Mouse (Mus musculus) neural tube, embryonic 15.5 days (tissue): ENCODE results near the gene Atn1. TPM values are rescaled to one million over a fixed set of nuclear protein-coding genes. Genes with fewer than 3 reads are reported as not detected.

Experiments
- ATAC-seq: fragments of 200-750 bp; cut with Nextera tagmentation; 2 replicates; pipeline ENCODE4 v1.8.0; 2017; ENCODE audit warnings: mild to moderate bottlenecking, moderate TSS enrichment, moderate library complexity; ENCODE audit not compliant: low FRiP score
- H3K27ac ChIP-seq: fragments of 300-500 bp; sonication (generic); replicated peaks from 2 replicates; pipeline ENCODE4 v1.5.1; 2015; ENCODE audit warnings: mild to moderate bottlenecking, inconsistent platforms
- H3K27me3 ChIP-seq: fragments of 300-500 bp; sonication (generic); replicated peaks from 2 replicates; pipeline ENCODE4 v1.6.1; 2015; ENCODE audit warnings: inconsistent platforms
- H3K36me3 ChIP-seq: fragments of 300-500 bp; sonication (generic); 2 replicates; pipeline ENCODE4 v1.6.1; 2015; ENCODE audit warnings: inconsistent platforms
- H3K4me1 ChIP-seq: fragments of 300-500 bp; sonication (generic); 2 replicates; pipeline ENCODE4 v1.6.1; 2015; ENCODE audit warnings: inconsistent platforms
- H3K4me2 ChIP-seq: fragments of 300-500 bp; sonication (generic); 2 replicates; pipeline ENCODE4 v1.6.1; 2015; ENCODE audit warnings: inconsistent platforms, mild to moderate bottlenecking, moderate library complexity
- H3K4me3 ChIP-seq: fragments of 300-500 bp; sonication (generic); replicated peaks from 2 replicates; pipeline ENCODE4 v1.5.1; 2015; ENCODE audit warnings: mild to moderate bottlenecking, inconsistent platforms
- H3K9ac ChIP-seq: fragments of 300-500 bp; sonication (generic); replicated peaks from 2 replicates; pipeline ENCODE4 v1.6.1; 2015; ENCODE audit warnings: mild to moderate bottlenecking, inconsistent platforms
- H3K9me3 ChIP-seq: fragments of 300-500 bp; sonication (generic); replicated peaks from 2 replicates; pipeline ENCODE4 v1.6.1; 2016; ENCODE audit warnings: inconsistent platforms
- WGBS: fragments of 180-500 bp; shearing (Covaris S2); methylation state at CpG from one replicate; pipeline ENCODE4 v1.1.7; 2015; ENCODE audit warnings: mixed read lengths; 5-methylcytosine and 5-hydroxymethylcytosine counted together
- polyA plus RNA-seq: library from polyadenylated mRNA; unstranded; fragments of >200 nt; fragmentation: Nextera tagmentation; extraction: Ambion mirVana; gene quantifications from 2 replicates; pipeline ENCODE4 v1.2.1, GENCODE M21; 2015

Atn1 gene
- polyA plus RNA-seq, 1 experiment from 2014 or later, result 23.1 TPM

GRCm38 (mm10) chr6:124720904-124721303 lies 35.4 kb downstream of the Atn1 start:
- ATAC-seq, result no peak
- Histone ChIP-seq H3K27me3 (no peaks in the 10 kb centered on the region), H3K9ac (no peak overlapping the region), H3K27ac (no peak overlapping the region), H3K9me3 (no peaks in the 10 kb centered on the region), H3K4me2 (no peak overlapping the region), H3K4me1 (no peaks in the 10 kb centered on the region), H3K36me3 (peaks cover 15% of the 10 kb centered on the region), H3K4me3 (no peak overlapping the region)
- WGBS, result 70% methylated on average over 11 of the region's 11 CpGs

GRCm38 (mm10) chr6:124719354-124719978 lies 36.9 kb downstream of the Atn1 start:
- Histone ChIP-seq H3K27ac (no peak overlapping the region), H3K36me3 (peaks cover 29% of the 10 kb centered on the region), H3K9ac (no peak overlapping the region), H3K4me3 (no peak overlapping the region), H3K4me1 (peaks cover 5% of the 10 kb centered on the region), H3K4me2 (no peak overlapping the region), H3K9me3 (no peaks in the 10 kb centered on the region), H3K27me3 (no peaks in the 10 kb centered on the region)
- 82% methylated on average over 7 of the region's 7 CpGs for WGBS
- ATAC-seq, result no peak

- WGBS, result 67% methylated on average over 16 of the region's 16 CpGs
- Histone ChIP-seq H3K9ac (no peak overlapping the region), H3K4me3 (no peak overlapping the region), H3K4me2 (no peak overlapping the region), H3K9me3 (no peaks in the 10 kb centered on the region), H3K4me1 (peaks cover 12% of the 10 kb centered on the region), H3K27me3 (no peaks in the 10 kb centered on the region), H3K36me3 (peaks cover 35% of the 10 kb centered on the region), H3K27ac (no peak overlapping the region)
- ATAC-seq, result no peak
These were observed 37.6 kb downstream of the Atn1 start for GRCm38 (mm10) chr6:124718703-124719102.

GRCm38 (mm10) chr6:124717968-124718367 lies 38.4 kb downstream of the Atn1 start:
- no peak overlapping the region for H3K4me2 ChIP-seq
- no peak for ATAC-seq
- H3K27me3 ChIP-seq, result no peaks in the 10 kb centered on the region
- H3K36me3 ChIP-seq, result peaks cover 35% of the 10 kb centered on the region
- H3K9me3 ChIP-seq, result no peaks in the 10 kb centered on the region
- no peak overlapping the region for H3K4me3 ChIP-seq
- no peak overlapping the region for H3K9ac ChIP-seq
- no peak overlapping the region for H3K27ac ChIP-seq
- WGBS, result 83% methylated on average over 13 of the region's 13 CpGs
- peaks cover 20% of the 10 kb centered on the region for H3K4me1 ChIP-seq

- H3K4me2 ChIP-seq, result no peak overlapping the region
- WGBS, result 69% methylated on average over 20 of the region's 20 CpGs
- H3K4me3 ChIP-seq, result no peak overlapping the region
- no peak for ATAC-seq
- peaks cover 24% of the 10 kb centered on the region for H3K4me1 ChIP-seq
- peaks cover 35% of the 10 kb centered on the region for H3K36me3 ChIP-seq
- no peak overlapping the region for H3K9ac ChIP-seq
- no peaks in the 10 kb centered on the region for H3K9me3 ChIP-seq
- no peaks in the 10 kb centered on the region for H3K27me3 ChIP-seq
- no peak overlapping the region for H3K27ac ChIP-seq
These were observed 39.3 kb downstream of the Atn1 start for GRCm38 (mm10) chr6:124716864-124717490.

- H3K27me3 ChIP-seq, result no peaks in the 10 kb centered on the region
- no peaks in the 10 kb centered on the region for H3K9me3 ChIP-seq
- H3K27ac ChIP-seq, result no peak overlapping the region
- no peak for ATAC-seq
- peak overlapping the region; percentile 87 for H3K9ac ChIP-seq
- peaks cover 38% of the 10 kb centered on the region for H3K36me3 ChIP-seq
- 24% methylated on average over 11 of the region's 11 CpGs for WGBS
- H3K4me1 ChIP-seq, result peaks cover 48% of the 10 kb centered on the region
- peak overlapping the region; percentile 97 for H3K4me3 ChIP-seq
- peak overlapping the region; percentile 97 for H3K4me2 ChIP-seq
These were observed 43.4 kb downstream of the Atn1 start for GRCm38 (mm10) chr6:124712918-124713317.

GRCm38 (mm10) chr6:124711824-124712782 lies 44.2 kb downstream of the Atn1 start, which contains the start of the genes Emg1 and Phb2:
Gene Emg1, minus strand, starts transcription at chr6:124712178.
Gene Phb2, plus strand, starts transcription at chr6:124712336.
- Histone ChIP-seq H3K4me2 (peak within 1 kb of the TSS; percentile 97), H3K9ac (peak within 1 kb of the TSS; percentile 87)
- peak; percentile 97 for ATAC-seq

GRCm38 (mm10) chr6:124708289-124708889 lies 47.9 kb downstream of the Atn1 start:
- no peaks in the 10 kb centered on the region for H3K27me3 ChIP-seq

More at GRCm38 (mm10) chr6:124711824-124712782, 44.2 kb downstream of the Atn1 start, which contains the start of the genes Emg1 and Phb2:
- peaks cover 40% of the 10 kb centered on the region for H3K36me3 ChIP-seq
- H3K27me3 ChIP-seq, result no peaks in the 10 kb centered on the region
- H3K9me3 ChIP-seq, result no peaks in the 10 kb centered on the region
- peak within 1 kb of the TSS; percentile 86 for H3K27ac ChIP-seq
- peak within 1 kb of the TSS; percentile 97 for H3K4me3 ChIP-seq
- peaks cover 48% of the 10 kb centered on the region for H3K4me1 ChIP-seq
- whole genome bisulfite sequencing, result under 1% methylated on average over 73 of the region's 76 CpGs

GRCm38 (mm10) chr6:124706061-124706627 lies 50.2 kb downstream of the Atn1 start:
- Histone ChIP-seq H3K9me3 (no peaks in the 10 kb centered on the region), H3K36me3 (peaks cover 49% of the 10 kb centered on the region), H3K9ac (no peak overlapping the region)

More at GRCm38 (mm10) chr6:124708289-124708889, 47.9 kb downstream of the Atn1 start:
- ATAC-seq, result no peak
- H3K4me2 ChIP-seq, result no peak overlapping the region
- no peak overlapping the region for H3K9ac ChIP-seq
- no peak overlapping the region for H3K27ac ChIP-seq
- 96% methylated on average over 10 of the region's 10 CpGs for WGBS
- peaks cover 33% of the 10 kb centered on the region for H3K4me1 ChIP-seq
- no peak overlapping the region for H3K4me3 ChIP-seq
- peaks cover 32% of the 10 kb centered on the region for H3K36me3 ChIP-seq
- no peaks in the 10 kb centered on the region for H3K9me3 ChIP-seq

GRCm38 (mm10) chr6:124704417-124704816 lies 51.9 kb downstream of the Atn1 start:
- peaks cover 59% of the 10 kb centered on the region for H3K36me3 ChIP-seq
- WGBS, result 98% methylated on average over 2 of the region's 2 CpGs

More at GRCm38 (mm10) chr6:124706061-124706627, 50.2 kb downstream of the Atn1 start:
- Histone ChIP-seq H3K27me3 (no peaks in the 10 kb centered on the region), H3K4me3 (no peak overlapping the region), H3K27ac (no peak overlapping the region), H3K4me1 (peaks cover 21% of the 10 kb centered on the region), H3K4me2 (no peak overlapping the region)
- no peak for ATAC-seq
- WGBS, result 89% methylated on average over 5 of the region's 5 CpGs

GRCm38 (mm10) chr6:124703789-124704188 lies 52.5 kb downstream of the Atn1 start:
- no peak overlapping the region for H3K4me3 ChIP-seq
- H3K27ac ChIP-seq, result no peak overlapping the region
- no peaks in the 10 kb centered on the region for H3K9me3 ChIP-seq
- H3K9ac ChIP-seq, result no peak overlapping the region
- no peaks in the 10 kb centered on the region for H3K27me3 ChIP-seq
- H3K36me3 ChIP-seq, result peaks cover 64% of the 10 kb centered on the region
- H3K4me1 ChIP-seq, result no peaks in the 10 kb centered on the region
- WGBS, result 86% methylated on average over 7 of the region's 7 CpGs
- no peak for ATAC-seq
- no peak overlapping the region for H3K4me2 ChIP-seq

More at GRCm38 (mm10) chr6:124704417-124704816, 51.9 kb downstream of the Atn1 start:
- no peak for ATAC-seq
- Histone ChIP-seq H3K4me2 (no peak overlapping the region), H3K9me3 (no peaks in the 10 kb centered on the region), H3K27me3 (no peaks in the 10 kb centered on the region), H3K4me1 (peaks cover 4% of the 10 kb centered on the region), H3K9ac (no peak overlapping the region), H3K4me3 (no peak overlapping the region), H3K27ac (no peak overlapping the region)
